Mouse (Mus musculus): Measurements from ENCODE around the gene Elmsan1.
A peak's percentile ranks its signal among the peaks of the same experiment; 100 is the strongest.

Elmsan1 gene

DNA sequence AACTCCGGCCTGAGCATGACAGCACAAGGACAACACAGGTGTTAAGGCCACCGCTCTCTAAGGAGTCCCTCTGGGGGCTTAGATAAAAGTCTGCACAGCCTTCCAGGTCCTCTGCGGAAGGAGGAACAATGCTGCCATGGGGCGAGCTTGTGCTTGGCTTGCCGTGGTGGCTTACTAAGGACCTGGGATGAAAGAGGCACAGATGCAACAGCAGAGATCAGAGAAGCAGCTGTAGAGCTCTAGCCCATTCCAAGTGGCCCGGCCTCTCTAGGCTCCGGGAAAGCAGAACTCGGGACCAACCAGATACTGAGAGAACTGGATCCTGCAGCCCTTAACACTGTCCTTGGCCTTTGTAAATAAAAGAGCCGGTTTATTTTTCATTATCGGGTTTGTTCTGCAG, 66.8 kb downstream of the Elmsan1 start:
- DNase-seq (ENCODE audit: low spot score in 2 of 2) = no peak

DNA sequence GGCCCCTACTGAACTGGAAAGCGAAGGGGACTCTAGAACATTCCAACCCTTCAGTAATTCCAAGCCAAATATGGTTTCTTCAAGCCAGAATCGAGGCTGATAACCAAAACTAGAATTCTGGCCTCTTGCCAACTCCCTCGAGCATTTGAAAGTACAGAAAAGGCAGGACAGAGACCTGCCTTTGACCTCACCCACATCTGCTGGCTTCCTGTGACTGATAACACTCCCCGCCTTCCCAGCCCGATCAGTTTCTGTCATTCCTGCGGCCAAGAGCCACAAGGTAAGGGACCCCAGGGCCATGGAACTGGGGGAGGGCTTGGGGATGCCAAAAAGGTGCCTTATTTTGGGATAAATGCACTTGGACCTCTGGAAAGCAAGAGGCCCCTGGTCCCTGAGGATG, 67.7 kb downstream of the Elmsan1 start:
- DNase-seq (ENCODE audit: low spot score in 2 of 2) = peak; percentile 56 to 73

DNA sequence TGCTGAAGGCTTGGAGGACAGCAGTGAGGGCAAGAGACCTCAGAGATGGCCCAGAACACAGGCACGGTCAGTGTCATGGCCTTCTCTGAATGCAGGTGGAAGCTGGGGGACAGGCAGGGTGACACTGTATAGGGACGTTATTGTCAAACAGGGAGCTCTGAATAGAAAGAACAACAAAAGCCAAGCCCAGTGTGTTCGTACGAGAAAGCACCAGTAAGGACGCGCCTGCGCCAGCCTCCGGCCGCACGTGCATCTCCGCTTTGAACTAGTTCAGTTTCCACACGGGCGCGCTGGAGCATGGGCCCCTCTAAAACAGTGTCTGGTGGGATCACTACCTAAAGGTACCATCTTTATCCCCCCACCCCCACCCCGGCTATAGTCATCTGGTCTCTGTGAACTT, 68.7 kb downstream of the Elmsan1 start:
- no peak for DNase-seq (ENCODE audit: low spot score in 2 of 2)

DNA sequence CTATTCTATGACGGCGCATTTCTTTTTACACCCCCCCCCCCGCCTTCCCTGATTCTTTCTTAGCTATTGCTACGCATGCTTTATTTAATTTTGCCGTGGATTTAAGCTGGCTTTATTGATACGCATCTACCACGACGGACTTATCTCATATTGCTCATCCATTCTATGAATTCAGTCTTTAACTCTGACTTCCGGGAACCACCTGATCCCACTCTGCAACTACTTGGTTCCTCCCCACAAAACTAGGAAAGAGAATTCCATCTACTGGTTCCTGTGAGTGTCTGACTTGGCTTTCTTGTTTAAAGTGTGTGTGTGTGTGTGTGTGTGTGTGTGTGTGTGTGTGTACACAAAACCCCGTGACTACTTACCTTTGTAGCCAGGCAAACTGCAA, 70.1 kb downstream of the Elmsan1 start:
- no peak for DNase-seq (ENCODE audit: low spot score in 2 of 2)

DNA sequence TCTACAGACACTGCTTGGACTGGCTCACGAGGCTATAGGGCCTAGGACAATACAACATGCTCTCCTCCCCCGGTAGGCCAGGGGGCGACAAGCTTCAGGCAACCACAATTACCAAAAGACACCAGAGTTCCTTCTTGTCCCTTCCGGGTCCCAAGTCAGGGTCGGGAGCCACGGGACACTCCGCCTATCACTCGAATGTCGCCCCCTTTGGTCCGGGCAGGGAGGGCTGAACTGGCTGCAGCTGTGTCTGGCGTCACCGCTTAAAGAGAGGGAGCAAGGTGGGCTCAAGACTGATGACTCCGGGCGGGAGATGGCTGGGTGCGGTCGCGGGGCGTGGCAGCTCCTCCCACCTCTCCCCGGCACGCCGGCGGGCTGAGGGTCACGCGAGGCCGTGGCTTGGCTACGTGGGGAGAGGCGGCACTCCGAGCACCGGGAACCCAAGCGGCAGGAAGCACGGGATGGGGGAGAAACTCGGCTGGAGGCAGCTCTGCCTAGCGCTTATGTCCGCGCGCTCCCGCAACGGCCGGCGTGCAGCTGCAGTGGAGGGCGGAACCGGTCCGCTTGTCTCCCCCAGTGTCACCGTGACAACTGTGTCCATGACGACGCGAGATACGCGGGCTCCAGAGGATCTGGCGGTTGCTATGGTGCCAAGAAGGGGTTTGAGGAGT, 70.6 kb downstream of the Elmsan1 start, which contains the start of gene Pnma1:
TSS of gene Pnma1 (minus strand) at position 536 of the 668 bp plus-strand sequence.
- peak; percentile 59 to 69 for DNase-seq (ENCODE audit: low spot score in 2 of 2)

DNA sequence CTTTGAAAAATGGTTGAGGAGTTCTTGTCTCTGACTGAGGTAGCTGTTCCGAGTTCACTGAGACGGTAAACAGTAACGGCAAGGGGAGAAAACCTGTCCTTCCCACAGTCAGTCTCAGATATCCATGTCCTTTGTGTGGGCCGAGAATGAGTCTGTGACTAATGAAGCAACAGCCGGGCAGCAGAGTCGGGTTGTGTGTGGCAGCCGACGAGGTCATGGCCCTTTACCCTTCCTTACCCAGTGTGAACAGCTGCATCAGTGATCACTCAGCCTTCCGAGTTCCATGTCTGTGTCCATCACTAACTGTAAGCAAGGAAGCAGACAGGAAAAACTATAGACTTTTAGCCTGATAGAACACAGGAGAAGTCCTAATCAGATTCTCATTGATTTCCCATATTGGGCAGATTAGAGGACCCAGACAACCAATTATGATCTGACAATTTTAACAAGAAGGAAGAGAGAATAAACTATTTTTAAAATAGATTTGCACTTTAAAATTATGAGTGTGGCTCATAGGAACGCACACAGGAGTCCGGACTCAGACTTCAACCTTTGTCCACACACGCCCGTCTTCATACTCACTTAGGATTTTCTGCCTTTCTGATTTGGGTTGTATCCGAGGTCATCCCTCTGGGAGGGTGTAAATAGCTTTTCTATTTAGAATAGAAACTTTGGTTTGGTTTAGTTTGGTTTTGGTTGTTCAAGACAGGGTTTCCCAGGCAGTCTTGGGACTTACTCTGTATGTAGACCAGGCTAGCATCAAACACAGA, 76.2 kb downstream of the Elmsan1 start:
- DNase-seq (ENCODE audit: low spot score in 2 of 2) = no peak

DNA sequence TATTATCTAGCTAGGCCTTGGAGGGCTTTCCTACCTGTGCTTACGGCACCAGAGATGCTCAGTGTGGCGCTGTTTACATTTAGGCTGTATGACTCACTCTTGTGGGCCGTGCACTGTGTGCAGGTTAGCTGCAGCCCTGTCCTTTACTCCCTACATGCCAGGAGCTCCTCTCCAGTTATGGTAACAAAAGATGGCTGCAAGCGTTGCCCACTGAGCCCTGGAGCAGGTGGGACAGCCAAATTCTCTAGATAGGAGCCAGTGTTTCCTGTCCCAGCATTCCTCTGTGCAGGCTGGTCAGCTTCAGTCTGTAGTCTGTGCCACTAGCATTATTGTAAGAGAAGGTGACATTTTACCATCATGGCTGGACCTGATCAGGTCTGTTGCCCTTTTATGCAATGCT, 77.4 kb downstream of the Elmsan1 start:
- no peak for DNase-seq (ENCODE audit: low spot score in 2 of 2)

DNA sequence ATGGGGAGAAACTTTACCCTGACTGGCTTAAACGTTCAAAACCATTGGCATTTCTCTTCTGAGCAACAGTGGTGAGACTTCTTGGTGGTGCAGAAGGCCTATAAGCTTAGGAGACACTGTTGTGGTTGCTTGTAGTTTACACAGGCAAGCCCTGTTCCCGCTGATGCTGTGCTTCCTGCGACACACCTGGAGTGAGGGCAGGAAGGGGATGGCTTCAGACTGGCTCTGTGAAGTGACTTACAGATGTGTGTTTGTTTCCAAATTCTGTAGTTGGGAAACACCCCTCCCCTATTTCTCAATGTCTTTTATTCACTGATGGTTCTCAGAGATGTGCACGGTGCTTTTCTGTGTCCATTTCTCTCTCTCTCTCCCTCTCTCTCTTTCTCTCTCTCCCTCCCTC, 78.5 kb downstream of the Elmsan1 start:
- no peak for DNase-seq (ENCODE audit: low spot score in 2 of 2)

DNA sequence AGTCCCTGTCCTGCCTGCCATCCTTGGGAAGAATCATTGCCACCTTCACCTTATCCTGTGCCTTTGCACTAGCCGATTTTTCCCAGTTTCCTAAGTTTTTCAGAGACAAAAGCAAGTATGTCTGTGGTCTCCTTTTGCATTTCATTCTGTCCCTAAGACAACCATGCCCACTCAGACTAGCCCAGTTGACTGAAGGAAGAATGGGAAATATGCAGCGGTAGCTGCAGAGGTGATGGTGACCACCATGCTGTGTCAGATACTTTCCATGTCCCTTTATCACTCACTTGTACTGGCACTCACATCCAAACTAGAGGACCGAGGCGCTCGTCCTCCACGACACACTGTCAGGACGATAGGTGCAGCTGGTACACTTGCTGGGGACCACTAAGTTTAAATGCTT, 81.5 kb downstream of the Elmsan1 start:
- no peak for DNase-seq (ENCODE audit: low spot score in 2 of 2)

DNA sequence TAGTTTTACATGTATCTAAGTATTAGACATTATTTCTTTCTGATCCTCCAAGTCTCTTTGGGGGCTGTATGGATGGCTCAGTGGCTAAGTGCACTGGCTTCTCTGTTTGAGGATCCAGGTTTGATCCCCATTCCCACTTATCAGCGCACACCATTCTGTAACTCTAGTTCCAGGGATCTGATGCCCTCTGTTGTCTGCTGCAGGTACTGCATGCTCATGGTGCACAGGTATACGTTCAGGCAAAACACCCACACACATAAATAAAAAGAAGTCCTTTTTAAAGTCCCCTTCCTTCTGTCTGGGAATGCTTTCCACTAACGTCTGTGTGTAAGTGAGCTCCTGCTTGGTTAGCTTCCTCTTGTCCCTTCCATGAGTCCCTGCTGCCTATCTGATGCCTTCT, 86.4 kb downstream of the Elmsan1 start:
- peak in 1 of 2 experiments; percentile 45 for DNase-seq (ENCODE audit: low spot score in 2 of 2)

DNA sequence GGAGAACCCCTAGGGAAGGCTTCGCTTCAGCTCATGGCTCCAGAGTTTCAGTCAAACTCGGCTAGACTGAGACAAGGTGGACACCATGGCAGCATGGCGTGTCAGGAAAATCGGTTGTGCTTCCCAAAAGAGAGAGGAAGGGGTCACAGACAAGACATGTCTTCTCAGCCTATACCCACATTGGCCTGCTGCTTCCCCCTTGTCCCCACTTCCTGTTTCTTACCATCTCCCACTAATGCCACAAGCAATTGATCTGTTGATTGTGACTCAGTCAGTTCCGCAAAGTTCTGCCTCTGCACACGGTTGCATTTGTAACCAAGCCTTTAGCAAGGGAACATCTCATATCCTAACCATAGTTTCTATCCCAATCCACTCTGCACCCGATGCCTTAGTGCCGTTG, 88.8 kb downstream of the Elmsan1 start:
- DNase-seq (ENCODE audit: low spot score in 2 of 2) = no peak

DNA sequence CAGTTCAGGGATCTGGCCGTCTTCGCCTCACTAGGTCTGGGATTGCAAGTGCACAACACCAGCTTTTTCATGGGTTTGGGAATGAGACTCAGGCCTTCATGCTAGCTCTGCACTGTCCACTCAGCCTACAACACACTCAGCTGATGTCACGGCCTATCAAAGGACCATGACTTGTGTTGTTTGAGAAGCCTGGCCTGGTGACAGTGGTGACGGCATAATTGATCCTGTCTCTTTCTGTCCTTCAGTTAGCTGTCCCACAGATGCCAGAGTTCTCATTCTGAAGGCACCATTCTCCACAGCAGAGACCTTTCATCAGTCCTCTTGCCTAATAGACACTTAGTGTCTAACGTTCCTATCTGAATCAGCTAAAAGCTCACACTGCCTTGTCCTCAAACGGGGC, 90.1 kb downstream of the Elmsan1 start:
- no peak for DNase-seq (ENCODE audit: low spot score in 2 of 2)

DNA sequence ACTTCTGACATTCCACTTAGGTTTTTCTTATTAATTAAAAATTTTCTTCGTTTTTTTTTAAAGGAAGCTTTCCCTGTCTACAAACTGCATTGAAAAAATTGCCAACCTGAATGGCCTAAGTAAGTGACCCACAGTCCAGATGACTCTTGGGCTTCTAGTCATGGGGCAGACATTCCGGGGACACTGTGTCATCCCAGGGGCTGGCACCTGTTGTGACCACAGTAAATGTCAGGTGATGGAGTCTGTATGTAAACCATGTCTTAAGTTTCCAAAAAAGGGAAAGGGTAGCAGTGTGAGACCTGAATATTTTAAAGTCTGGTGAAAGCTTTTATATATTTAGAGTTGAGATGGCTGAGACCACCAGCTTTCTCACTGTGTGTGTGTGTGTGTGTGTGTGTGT, 91.8 kb downstream of the Elmsan1 start:
- no peak for DNase-seq (ENCODE audit: low spot score in 2 of 2)

DNA sequence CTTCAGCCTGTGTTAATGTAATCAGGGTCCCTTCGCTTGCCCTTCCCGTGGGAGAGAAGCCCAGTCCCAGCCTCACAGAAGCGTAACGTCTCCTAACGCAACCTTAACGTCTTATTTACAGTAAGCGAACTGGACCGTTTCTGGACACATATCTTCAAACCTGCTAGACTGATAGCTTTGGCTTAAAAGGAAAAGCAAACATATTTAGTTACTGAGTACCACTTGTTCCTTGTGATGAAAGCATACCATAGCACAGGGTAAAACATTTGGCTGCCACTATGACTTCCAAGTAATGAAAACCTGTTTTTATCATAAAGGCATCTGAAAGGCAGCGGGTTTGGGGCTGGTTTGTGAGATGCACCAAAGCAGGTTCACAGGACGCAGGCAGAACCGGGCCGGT, 92.8 kb downstream of the Elmsan1 start:
- DNase-seq (ENCODE audit: low spot score in 2 of 2) = no peak

DNA sequence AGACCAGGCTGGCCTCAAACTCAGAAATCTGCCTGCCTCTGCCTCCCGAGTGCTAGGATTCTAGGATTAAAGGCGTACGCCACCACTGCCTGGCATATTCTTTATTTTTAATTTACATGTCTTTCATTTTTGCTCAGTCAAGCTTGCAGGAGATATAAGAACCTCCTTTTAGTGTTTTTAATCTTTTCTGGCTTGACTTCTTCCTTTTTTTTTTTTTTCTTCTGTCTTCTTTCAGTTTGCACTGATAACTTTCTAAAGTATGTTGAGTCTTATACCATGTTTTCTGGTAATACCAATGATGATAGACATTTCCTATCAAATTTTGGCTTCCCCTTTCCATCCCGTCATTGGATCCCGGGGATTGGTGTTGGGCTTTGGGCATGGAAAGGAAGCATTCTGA, 99.1 kb downstream of the Elmsan1 start:
- no peak for DNase-seq (ENCODE audit: low spot score in 2 of 2)

DNA sequence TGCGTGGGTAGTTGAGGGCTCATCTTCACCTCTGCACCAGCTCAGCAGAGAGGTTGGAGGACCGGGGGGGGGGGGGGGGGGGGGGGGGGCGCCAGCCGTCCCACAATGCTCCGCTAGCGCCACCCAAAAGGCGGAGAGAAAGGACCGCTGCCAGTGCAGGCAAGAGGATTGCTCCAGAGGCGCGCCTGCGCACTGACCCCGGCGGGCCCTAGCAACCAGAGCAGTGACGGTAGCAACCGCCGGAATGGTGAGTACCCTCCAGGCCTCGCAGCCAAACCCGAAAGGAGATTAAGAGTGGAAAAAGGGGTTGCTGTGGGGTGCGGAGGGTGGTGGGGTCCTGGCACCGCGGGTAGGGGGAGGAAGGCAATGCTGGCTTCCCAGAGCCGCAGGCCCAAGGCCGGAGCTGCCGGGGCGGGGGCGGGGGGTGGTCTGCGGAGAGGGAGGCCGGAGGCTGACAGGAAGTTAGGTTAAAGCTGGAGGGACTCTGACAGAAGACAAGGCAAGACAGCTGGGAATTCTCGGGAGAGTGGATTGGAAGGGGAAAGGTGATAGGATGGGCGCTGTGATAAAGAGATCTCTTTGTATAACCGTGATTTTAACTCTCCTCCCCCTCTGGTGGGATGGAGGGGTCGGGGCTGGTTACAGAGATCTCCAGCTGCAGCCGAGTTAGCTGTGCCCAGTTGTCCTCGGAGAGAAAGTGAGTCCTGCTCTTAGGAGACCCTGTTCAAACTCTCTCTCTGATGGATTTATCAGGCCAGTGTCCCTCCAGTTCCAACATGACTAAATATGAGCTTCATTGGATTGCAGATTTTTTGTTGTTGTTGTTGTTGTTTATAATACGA, 104.3 kb downstream of the Elmsan1 start, which contains the start of gene Dnal1:
TSS of gene Dnal1 (plus strand) at position 214 of the 842 bp plus-strand sequence.
- DNase-seq (ENCODE audit: low spot score in 2 of 2) = peak; percentile 52 to 62

DNA sequence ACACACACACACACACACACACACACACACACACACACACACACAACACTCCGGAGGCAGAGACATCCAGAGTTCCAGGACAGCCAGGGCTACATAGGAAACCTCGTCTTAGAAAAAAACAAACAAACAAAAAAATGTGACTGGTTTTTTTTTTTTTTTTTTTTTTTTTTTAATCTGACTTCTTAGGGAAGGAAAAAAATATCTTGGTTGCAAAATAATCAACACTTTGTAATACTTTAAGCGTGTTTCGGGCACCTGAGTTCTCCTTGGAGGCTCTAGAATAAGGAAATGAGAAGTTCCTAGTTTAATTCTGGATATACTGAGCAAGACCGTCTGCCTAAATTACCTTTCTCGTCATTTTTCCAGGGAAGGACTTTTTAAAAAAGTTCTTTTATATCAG, 105.0 kb downstream of the Elmsan1 start:
- DNase-seq (ENCODE audit: low spot score in 2 of 2) = no peak

DNA sequence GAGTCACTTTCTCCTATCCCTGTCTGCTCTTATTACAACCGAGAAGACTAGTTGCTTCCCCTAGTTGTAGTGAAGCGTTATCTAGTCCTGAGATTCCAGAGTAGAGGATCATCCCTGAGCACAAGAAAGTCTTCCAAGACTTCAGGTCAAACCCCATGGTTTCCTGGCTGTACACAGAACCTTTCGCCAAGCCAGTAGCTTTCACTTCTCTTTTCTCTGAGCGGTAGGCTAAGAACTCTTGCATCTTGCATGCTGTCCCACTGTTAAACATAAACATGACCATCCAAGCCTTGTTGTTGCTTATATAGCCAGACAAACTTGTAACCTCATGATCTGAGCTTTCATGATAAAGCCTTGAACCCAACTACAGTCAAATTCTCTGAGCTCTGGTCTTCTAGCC, 107.9 kb downstream of the Elmsan1 start:
- no peak for DNase-seq (ENCODE audit: low spot score in 2 of 2)

DNA sequence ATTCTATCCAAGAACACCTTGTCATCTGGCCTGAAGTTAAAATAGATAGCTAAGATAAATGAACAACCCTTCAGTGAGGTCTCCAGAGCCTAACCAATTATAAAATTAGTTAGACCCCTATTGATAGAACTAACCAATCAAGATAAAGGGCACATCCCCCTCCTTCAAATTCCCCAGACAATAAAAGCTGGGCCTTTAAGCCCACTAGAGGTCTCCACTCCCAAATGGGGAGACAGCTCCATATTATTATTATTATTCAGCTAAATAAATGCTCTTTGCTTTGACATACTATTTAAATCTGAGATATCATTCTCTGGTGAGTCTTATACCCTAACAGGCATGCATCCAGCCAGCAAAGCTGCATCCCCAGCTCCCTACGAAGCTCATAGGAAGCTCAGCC, 108.8 kb downstream of the Elmsan1 start:
- no peak for DNase-seq (ENCODE audit: low spot score in 2 of 2)

DNA sequence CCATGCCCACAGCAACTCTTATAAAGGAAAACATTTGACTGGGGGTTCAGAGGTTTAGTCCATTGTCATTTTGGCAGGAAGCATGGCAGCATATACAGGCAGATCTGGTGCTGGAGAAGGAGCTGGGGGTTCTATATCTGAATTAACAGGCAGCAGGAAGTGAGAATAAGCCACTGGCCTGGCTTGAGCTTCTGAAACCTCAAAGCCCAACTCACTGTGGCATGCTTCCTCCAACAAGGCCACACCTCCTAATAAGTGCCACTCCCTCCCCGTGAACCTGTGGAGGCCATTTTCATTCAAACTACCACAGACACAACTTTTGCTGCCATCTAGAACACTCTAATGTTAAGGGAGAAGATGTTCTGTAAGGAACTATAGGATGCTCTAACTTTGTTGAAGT, 111.0 kb downstream of the Elmsan1 start:
- no peak for DNase-seq (ENCODE audit: low spot score in 2 of 2)

DNA sequence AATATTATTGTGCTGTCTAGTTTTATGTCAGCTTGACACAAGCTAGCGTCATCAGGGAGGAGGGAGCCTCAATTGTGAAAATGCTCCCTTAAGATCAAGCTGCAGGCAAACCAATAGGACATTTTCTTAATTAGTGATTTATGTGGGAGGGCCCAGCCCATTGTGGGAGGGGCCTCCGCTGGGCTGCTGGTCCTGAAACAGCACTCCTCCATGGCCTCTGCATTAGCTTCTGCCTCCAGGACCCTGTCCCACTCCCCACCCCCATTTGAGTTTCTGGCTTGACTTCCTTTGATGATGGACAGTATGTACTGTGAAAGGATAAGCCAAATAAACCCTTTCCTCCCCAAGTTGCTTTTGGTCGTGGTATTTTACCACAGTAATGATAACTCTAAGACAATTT, 111.7 kb downstream of the Elmsan1 start:
- no peak for DNase-seq (ENCODE audit: low spot score in 2 of 2)

DNA sequence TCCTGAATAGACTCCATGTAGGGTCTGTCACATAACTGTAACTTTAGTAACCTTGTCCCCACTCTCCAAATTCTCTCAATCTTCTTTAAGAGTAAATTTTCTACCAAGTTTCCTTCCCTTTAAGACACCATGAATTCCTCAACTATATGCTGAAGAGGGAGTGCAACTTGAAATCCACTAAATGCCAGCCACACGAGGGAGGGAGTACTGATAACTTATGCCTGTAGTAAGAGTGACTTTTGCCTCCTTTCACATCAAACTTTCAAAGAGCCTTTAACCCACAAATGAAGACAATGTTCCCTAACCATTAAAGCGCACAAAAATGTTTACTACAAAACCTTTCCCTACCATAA, 117.2 kb downstream of the Elmsan1 start:
- no peak for DNase-seq (ENCODE audit: low spot score in 2 of 2)
